Mouse (Mus musculus) kidney, postnatal 4 days (tissue): ENCODE results near the gene Acbd6.

Experiments
- DNase-seq, 2 experiments: peaks; one replicate each; pipeline ENCODE4 v3.0.0; 2021; ENCODE audit warnings: mixed read lengths in 2 of 2

Acbd6 gene

DNA sequence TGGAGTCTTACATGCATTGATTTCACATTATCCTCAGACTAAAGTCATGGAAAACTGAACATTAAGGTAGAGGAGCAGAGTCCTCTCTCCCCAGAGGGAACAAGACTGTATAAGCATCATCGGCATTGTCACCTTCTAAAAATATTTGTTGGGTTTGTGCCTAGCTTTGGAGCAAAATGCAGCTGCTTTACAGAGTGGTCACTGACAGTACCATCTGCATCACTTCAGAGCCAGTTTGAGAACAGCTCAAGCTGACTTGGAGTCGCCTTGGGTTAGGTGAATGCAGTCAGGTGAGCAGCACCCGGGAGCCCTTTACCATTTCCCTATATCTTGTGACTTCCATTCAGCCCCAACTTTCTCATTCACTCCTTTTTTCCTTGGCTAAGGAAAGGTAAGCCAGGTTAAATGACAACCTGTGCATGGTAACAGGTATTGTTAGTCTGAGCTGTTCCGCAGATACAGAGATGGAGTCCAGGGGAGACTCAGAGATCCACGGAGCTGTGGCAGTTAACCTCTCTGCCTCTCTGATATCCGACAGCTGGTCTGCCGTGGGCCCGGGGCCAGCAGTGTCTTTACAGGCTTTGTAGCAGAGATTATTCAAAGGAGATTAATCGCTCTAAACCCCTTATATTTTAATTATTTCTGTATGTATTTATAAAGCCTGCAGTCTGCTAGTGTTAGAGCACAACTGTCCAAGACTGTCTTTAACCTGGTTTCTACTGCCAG, 92.4 kb downstream of the Acbd6 start:
- DNase-seq: peak; percentile 63 to 64

DNA sequence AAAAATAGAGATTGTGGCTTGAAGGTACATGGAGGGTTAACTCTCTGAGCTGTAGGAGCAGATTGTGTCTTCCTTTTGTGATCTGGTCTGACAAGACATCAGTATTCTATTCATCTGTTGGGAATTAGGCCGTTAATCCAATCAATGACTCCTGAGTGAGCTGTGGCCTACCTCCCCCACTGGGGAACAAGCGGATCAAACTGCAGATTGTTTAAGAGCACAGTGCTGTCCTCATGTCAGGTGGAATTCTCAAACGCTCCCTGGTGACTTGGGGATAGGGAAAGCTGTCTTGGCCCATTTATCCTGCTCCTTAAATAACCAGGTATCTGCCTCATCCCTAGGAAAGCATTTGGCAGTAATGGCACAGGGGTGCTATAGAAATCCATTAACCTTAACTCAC, 97.0 kb downstream of the Acbd6 start:
- DNase-seq: no peak

DNA sequence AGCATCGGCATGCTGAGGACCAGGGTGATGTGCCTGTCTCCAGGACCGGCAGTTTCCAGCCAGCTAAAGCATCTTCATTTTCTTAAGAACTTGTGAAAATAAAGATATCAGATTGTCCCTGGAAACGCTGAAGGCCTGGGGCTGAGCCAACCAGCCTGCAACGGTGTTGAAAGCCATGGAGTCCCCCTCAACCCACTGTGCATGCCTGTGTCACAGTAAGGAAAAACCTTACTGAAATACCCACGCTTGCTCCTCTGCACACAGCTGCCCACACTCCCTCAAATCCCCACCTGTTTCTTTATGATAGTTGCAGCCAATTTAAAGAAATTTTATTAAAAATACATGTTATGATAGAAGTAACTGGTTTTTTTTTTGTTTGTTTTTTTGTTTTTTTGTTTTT, 98.4 kb downstream of the Acbd6 start:
- DNase-seq: no peak

DNA sequence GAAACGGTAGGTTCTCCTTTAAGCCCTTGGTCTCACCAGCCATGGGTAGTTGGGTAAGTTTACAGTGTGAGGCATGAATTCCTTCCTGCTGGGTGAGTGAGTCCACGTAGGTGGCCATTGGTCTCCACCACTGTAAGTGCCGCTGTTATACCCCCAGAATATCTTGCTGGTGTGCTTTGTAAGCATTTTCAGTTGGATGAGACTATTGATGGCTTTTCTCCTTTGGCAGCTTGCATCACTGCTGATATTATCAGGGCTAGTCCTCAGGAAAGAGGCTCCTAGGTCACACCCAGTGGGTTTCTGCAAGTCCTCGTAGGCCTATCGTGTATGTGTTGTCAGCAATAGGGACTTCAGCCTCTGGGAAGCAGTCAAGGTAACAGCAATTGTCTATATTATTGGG, 106.1 kb downstream of the Acbd6 start:
- no peak for DNase-seq

DNA sequence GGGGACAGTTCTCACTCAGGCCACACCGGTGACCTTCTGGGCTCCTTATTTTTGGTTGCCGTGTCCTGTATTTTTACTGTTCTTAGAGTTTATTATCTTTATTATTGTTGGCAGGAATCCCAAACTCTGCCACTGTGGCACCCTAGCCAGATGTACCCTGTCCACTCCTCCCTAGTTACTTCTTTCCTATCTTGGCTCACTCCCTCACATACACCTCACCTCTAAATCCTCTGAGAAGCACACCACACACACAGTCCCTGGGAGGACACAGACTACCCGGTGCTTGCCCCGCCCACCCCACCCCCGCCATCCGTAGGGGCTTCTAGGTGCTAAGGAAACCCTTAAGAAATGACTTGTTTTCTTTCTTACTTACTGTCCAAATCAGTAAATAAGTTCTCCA, 117.7 kb downstream of the Acbd6 start:
- no peak for DNase-seq

DNA sequence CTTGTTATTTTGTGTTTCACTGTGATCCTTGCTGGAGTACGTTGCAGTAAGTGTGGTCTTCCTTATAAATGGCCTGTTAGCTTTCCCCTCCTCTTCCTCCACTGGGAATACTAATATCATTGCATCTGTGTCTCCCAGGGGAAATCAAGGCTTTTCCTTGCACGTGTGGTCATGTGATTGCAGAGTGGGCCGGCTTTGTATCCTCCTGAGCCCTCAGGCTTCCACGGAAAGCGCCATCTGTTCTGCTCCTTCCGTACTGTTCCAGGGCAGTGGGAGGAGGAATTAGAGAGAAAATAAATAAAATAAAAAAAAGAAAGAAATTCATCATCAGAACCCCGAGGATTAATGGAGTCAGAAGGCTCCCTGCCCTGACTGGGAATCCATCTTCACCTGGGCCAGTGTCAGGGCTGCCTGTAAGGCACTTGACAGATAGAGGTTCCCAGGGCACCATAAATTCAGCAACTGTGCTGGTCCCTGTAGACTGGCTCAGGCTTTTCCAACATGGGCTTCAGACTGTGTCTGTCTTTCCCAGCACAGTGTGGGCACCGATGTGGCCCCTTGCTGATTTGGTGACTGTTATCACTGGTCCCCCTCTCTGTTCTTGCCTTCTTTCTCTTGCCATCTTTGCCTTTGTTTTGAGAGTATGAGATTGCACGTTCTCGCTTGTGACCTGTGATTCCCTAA, 123.3 kb downstream of the Acbd6 start:
- DNase-seq: no peak

DNA sequence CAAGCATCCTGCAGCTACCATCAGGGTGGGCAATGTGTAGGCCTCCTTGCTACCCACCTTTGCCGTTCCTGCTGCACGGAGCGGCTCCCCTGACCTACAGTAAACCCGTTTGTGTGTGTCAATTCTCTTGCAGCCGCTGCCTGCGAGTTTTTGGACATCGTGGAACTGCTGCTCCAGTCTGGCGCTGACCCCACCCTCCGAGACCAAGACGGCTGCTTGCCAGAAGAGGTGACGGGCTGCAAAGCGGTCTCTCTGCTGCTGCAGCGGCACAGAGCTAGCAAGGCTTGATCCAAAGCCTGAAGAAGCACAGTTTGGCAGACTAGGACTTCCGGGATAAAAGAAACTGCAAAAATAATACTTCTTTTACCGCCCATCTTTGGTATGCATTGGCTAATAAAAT, 128.9 kb downstream of the Acbd6 start:
- peak; percentile 17 to 20 for DNase-seq

DNA sequence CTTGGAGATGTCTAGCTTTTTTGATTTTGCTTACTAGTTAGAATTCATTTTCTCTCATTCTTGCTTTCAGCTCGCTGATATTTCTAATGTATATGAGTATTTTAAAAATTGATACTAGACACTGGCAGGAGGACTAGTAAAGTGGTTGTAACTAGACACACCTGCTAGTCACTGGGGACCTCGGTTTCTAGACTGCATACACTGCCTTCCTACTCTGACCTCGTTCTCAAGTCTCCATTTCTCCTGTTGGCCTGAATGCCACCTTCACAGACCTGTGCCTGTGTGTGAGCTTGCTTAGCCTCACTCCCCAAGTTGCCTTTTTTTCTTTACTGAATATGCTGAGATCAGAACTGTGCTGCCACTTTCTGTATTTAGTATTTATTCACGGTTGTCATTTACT, 131.2 kb downstream of the Acbd6 start:
- no peak for DNase-seq

DNA sequence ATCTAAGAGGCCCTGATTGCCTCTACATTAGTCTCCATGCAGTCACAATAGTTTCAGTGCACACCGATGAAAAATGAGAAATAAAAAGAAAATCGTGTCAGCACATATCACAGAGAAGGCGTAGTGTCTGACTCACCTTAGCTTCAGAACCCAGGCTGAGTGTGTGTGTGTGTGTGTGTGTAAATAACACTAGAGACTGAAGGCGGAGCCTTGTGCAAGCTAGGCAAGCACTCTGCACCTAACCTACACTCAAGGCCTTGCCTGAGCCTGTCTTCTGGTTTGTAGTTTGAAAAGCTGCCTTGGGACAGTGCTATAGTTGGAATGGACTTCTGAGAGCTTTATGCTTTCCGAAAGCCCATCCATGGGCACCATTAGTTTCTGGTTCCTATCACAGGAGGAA, 131.6 kb downstream of the Acbd6 start:
- no peak for DNase-seq

DNA sequence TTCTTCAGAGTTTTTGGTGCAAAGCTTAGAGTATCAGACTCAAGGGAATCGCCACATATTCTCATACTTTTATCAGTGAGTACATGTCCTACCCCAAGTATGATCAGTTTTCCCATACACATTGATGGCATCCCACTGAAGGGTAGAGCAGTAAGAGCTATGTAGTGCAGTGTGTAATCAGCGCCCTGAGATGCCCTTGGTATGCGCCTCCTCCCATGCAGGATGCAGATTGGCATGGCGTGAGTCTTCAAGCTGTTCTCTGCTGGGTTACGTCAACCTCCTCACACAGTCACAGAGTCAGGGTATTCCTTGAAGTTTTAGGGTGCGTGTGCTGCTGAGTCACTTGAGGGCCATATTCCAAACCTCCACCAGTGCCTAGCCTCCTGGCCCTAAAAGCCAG, 134.3 kb downstream of the Acbd6 start:
- no peak for DNase-seq

DNA sequence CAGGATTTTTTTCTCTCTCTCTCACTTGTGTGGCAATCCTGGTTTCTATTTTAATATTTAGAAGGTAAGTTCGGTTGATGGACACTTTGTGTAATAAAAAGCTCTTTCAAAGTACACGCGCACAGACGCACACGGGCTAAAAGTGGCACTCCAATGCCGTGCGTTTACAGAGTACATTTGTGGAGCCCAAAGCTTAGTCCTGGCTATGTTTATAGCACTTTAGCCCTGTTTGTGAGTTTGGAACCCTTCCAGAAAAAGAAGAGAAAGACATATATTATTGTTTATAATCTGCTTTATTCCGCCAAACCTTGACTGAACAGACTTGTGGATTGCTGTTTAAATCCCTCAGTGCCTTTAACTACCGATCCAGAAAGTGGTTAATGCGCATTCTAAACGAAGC, 135.1 kb downstream of the Acbd6 start:
- no peak for DNase-seq

DNA sequence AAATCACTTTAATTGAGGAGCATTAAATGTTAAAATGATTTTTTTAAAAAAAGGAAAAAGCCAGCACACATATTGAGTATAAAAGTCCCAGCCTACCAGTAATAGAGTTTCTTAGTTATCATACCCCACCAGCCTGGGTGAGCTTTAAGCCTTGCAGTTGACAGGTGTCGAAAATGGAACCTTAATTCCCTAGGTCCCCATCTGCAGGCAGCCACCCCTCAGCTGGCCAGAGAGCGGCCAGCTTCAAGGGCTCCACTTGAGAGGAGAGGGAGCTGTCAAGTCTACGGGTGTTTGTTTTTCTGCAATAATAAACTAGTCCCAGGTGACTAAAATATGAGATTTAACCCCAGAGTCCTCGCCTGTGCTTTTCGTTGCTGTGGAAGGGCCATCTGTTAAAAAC, 135.5 kb downstream of the Acbd6 start:
- no peak for DNase-seq

DNA sequence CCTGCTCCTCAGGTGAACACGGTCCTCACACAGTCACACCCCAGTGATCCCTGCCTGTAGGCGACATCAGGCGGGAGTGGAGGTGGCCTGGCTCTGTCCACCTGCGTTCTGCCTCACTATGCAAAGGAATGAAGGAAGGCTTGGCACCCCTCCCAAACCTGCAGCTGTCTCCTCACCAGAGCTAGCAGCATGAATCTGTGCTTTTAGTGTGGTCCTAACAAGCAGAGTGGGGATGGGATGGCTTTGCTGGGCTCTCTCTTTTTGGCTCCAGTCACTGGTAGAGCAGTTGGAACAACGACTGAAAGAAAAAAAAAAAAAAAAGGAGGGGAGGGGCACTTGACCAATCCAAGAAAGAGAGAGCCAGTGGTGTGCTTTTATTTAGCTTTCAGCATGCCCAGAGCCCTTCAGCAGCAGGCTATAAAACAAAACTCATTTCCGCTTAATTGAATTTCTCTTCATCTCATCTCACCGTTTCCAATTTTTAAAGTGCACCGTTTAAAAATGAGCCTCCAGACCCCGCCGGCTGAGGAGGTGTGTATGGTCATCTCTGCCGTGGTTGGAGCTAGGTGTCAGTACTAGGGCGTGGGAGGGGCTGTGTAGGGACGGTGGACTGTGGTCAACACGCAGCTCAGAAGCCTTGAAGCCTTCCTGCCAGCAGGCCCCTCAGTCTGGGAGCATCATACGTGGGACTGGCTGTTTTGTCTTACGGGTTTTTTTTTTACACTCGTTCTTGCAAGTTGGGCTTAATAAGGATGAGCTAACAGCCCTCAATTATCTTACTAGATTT, 140.6 kb downstream of the Acbd6 start:
- DNase-seq: peak; percentile 44 to 51

DNA sequence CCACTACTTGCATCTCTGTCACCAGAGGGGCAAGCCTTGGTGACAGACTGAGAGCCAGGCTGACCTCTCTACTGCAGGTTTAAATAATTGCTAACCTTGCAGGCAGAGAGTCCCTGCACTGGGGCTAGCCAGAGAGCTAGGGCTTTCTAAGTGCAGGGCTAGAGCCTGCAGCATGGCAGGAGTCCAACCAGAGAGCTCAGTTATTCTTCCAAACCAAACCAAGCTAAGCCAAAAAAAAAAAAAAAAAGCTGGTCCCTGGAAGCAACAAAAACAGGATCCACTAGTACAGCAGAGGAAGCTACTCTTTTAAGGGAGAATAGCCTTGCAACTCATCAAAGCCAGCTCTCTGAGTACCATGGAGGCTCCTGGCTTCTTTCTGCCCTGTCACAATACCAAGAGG, 143.0 kb downstream of the Acbd6 start:
- DNase-seq: no peak

DNA sequence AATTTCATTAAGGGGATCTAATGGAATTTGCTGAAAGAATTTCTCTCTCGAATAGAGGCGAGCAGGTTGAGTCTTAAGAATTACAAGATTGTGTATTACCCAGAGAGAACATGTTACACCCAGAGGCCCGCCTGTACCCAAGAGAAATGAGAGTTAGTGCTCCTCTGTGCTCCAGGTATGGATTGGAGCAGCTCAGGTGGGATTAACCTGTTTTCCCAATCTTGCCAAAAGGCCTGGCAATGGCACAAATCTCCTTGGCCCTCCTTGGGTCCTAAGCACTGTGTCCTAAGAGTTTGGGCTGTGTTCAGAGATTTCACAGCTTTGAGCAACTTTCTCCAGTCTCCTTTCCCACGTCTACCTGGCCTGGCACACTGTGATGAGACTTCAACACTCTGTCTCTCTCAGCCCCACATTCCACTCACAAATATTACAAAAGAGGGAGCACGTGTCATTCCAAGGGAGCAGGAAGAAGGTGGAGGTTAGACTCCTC, 145.3 kb downstream of the Acbd6 start:
- DNase-seq: no peak

DNA sequence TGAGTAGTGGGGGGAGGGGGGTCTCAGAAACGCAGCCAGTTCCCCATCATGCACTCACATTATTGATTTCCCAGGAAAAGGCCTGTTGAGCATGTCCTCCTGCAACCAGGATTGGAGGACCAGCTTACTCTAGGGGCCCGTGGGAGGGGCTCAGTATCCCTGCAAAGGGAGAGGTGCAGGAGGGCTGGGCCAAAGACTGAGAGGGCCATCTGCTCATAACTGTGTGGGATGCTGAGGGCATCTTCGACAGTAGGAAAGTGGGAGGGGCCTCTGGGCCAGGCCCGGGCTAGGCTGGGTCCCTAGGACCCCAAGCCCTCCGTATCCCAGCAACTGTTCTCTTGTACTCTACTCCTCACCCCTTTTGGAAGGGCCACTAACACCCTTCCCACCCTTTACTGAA, 146.3 kb downstream of the Acbd6 start:
- no peak for DNase-seq

DNA sequence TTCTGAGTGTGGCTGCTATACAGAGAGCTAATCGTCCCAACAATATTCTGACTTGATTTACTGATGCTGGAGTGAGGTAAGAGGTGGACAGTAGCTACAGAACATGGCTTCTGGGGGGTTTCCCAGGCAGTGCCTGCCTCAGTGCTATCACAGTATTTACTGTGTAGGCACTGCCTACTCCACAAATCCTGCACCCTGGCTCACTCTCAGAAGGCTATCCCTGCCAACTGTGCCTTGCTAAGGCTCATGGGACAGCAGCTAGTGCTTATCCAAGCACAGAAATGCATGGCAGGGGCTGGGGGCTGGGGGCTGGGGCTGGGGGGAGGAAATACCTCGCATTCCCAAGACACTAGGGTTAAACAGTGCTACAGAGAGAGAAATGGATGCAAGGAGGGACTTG, 155.4 kb downstream of the Acbd6 start:
- no peak for DNase-seq

DNA sequence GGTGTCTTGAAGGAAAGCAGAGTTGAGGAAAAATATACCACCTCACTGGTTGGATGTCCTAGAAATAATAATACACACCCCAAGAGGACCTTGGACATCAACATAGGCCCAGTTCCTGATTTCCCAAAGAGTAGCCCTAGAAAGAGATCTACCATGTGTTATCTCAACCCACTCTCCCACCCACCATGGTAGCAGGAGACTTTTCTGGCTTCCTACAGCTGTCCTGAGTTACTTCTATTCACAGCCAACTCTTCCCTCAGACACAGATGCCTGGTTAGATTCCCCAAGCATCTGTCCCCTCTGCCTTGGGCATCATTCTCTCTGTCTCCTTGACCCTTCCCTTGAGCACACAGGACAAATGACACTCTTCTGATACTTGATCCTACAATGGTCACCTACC, 157.4 kb downstream of the Acbd6 start:
- no peak for DNase-seq

DNA sequence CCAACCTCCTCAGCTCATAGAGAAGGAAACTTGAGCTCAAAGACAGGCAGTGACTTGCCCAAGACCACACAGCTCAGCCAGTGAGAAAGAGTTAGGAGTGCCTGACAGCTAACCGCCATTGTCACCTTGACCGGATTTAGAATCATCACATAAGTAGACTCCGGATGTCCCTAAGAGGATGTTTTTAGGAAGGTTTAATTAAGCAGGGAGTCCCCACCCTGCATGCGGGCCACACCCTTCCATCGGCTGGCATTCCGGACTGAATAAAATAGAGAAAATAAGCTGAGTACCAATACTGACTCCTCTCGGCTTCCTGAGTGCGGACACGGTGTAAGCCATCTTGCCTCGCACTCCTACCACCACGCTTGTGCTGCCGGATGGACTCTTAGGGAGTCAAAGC, 159.4 kb downstream of the Acbd6 start:
- no peak for DNase-seq

DNA sequence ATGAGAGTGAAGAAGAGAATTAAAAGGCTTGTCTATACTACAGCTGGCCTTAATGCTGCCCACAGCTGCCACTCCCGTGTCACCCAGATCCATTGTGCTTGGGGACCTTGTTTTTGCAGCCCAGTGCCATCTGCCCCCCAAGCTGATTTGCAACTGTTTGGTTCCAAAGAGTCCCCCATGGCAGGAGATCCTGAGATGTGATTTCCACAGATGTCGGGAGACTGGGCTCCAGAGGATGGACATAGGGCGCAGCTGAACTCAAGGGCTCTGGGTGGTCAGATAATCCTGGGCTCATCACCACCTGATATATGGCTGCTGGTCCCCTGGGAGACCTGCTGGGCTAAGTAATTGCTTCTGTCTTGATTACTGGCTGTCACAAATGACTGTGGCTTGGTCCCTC, 160.9 kb downstream of the Acbd6 start:
- DNase-seq: no peak

DNA sequence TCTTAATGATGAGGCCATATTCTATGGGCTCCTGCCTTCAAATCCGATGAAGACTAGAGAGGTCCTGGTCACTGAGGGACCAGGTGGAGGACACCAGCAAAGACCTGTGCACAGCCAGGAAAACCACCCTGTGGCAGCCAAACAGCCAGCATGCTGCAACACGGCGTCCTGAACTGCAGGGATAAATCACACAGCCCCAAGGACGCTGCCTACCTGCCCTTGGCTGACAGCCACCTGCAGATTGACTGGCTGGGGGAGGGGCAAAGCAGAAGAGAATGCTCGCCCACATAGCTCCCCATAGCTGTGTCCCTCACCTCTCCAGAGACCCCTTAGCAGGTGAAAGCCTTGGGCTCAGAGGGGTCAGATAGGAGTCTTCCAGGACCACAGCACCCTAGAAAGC, 162.1 kb downstream of the Acbd6 start:
- no peak for DNase-seq

DNA sequence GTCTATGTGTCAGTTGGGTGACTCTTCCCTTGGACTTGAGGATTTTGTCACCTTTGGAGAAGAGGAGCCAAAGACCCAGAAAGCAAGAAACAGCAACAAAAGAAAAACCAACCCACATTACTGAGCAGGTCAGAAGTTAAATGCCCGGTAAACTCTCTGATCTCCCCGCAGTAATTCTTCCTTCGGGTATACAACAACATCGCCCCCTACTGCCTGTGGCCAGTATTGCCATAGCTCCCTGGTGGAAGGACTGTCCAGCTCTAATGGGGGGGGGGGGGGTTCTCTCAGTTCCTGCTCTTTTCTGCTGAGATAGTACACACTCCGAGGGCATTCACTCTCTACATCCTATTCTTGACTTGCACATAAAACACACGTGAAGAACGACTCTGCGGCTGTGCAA, 163.5 kb downstream of the Acbd6 start:
- peak; percentile 39 to 48 for DNase-seq

DNA sequence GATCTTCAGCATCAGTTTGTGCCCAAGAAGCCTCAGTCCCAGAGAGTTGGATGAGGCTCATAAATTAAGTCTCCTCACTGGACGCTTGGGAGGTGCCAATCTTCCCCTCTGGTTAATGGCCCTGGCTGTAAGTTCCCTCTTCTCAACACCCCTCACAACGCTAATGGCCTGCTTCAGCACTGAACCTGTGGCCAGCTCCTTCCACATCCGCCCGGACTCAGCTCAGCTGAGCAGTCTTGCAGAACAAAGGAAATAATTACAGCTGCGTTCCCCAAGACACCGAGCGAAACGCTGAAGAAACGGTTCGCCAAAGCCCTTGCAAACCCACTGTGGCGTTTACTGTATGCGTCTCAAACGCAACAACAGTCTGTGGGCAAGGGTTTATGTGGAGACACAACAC, 164.3 kb downstream of the Acbd6 start:
- DNase-seq: peak; percentile 88 to 89

DNA sequence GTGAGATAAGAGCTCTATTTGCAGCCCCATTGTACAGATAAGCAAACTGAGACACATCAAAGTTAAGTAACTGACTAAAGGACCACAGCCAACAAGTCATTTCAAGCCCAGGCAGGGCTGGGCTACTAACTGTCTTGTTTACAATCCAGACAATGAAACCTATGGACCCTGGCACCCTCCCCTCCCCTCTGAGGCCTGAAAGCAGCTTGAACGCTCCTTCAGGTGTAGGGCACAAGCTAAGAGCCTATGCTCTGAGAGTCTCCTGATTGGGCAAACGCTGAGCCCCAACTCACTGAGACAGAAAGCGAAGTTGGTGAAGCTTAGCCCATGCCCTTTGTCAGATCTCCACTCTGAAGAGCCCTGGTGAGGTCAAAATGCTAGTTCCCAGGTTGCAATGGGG, 166.4 kb downstream of the Acbd6 start:
- no peak for DNase-seq
